Mouse (Mus musculus) heart, embryonic 11.5 days (tissue): ENCODE data around the gene Zmynd15. TPM values are rescaled to one million over a fixed set of nuclear protein-coding genes. Genes with fewer than 3 reads are reported as not detected.
"Not testable (repeated sequence)": the region's sequence is repeated elsewhere in the genome, so short reads cannot be mapped to it uniquely, and the experiment has no call there.

Source experiments
- ATAC-seq: fragments of 200-750 bp; cut with Nextera tagmentation; replicated peaks from 2 replicates; pipeline ENCODE4 v1.8.0; 2017; ENCODE audit warnings: moderate library complexity; ENCODE audit not compliant: insufficient number of reproducible peaks, low FRiP score, low TSS enrichment
- H3K27ac ChIP-seq: fragments of 300-500 bp; sonication (generic); 2 replicates; pipeline ENCODE4 v1.5.1; 2014; ENCODE audit warnings: mild to moderate bottlenecking, low read depth, low read length
- H3K27me3 ChIP-seq: fragments of 300-500 bp; sonication (generic); 2 replicates; pipeline ENCODE4 v1.6.1; 2014; ENCODE audit warnings: mild to moderate bottlenecking, low read length, mixed read lengths; ENCODE audit not compliant: control insufficient read depth, insufficient read depth
- H3K36me3 ChIP-seq: fragments of 300-500 bp; sonication (generic); 2 replicates; pipeline ENCODE4 v1.6.1; 2014; ENCODE audit warnings: mild to moderate bottlenecking, low read length, moderate library complexity, mixed read lengths; ENCODE audit not compliant: control insufficient read depth, insufficient read depth
- H3K4me1 ChIP-seq: fragments of 300-500 bp; sonication (generic); 2 replicates; pipeline ENCODE4 v1.6.1; 2014; ENCODE audit warnings: low read length; ENCODE audit not compliant: control insufficient read depth, insufficient read depth
- H3K4me2 ChIP-seq: fragments of 300-500 bp; sonication (generic); 2 replicates; pipeline ENCODE4 v1.6.1; 2014; ENCODE audit warnings: mild to moderate bottlenecking, moderate library complexity
- H3K4me3 ChIP-seq: fragments of 300-500 bp; sonication (generic); 2 replicates; pipeline ENCODE4 v1.5.1; 2014; ENCODE audit warnings: low read depth, low read length
- H3K9ac ChIP-seq: fragments of 300-500 bp; sonication (generic); 2 replicates; pipeline ENCODE4 v1.6.1; 2014; ENCODE audit warnings: mild to moderate bottlenecking, low read depth, low read length, moderate library complexity
- H3K9me3 ChIP-seq: fragments of 300-500 bp; sonication (generic); replicated peaks from 2 replicates; pipeline ENCODE4 v1.6.1; 2016; ENCODE audit warnings: low read length; ENCODE audit not compliant: control insufficient read depth
- WGBS: fragments of 180-500 bp; shearing (Covaris S2); extraction: QIAGEN DNeasy Blood & Tissue Kit; methylation state at CpG from one replicate; pipeline ENCODE4 v1.1.7; 2014; ENCODE audit not compliant: insufficient replicate concordance; 5-methylcytosine and 5-hydroxymethylcytosine counted together
- polyA plus RNA-seq: library from polyadenylated mRNA; unstranded; fragments of >200 nt; fragmentation: Nextera tagmentation; extraction: Ambion mirVana; gene quantifications from 2 replicates; pipeline ENCODE4 v1.2.1, GENCODE M21; 2014

Gene Zmynd15
- polyA plus RNA-seq, 1 experiment from 2014 or later = 1.1 TPM

- not testable (repeated sequence) for ATAC-seq, H3K27me3 ChIP-seq, H3K4me3 ChIP-seq, H3K36me3 ChIP-seq, H3K4me2 ChIP-seq, H3K9me3 ChIP-seq, H3K9ac ChIP-seq, H3K27ac ChIP-seq, H3K4me1 ChIP-seq
- WGBS = 83% methylated on average over 5 of the region's 5 CpGs
These were observed 14.1 kb downstream of the Zmynd15 start for GRCm38 (mm10) chr11:70473291-70473690.

- no peaks in the 10 kb centered on the region for H3K9me3 ChIP-seq
- no peak overlapping the region for H3K4me2 ChIP-seq
- no peak for ATAC-seq
- H3K36me3 ChIP-seq = no peaks in the 10 kb centered on the region
- H3K27me3 ChIP-seq = no peaks in the 10 kb centered on the region
- H3K4me3 ChIP-seq = no peak overlapping the region
- H3K27ac ChIP-seq = no peak overlapping the region
- H3K4me1 ChIP-seq = no peaks in the 10 kb centered on the region
- 64% methylated on average over 12 of the region's 12 CpGs for WGBS
- H3K9ac ChIP-seq = no peak overlapping the region
These were observed 15.8 kb downstream of the Zmynd15 start for GRCm38 (mm10) chr11:70474872-70475534.

- no peaks in the 10 kb centered on the region for H3K36me3 ChIP-seq
- no peak overlapping the region for H3K4me3 ChIP-seq
- H3K27me3 ChIP-seq = no peaks in the 10 kb centered on the region
- H3K9ac ChIP-seq = no peak overlapping the region
- ATAC-seq = no peak
- 52% methylated on average over 2 of the region's 2 CpGs for WGBS
- H3K9me3 ChIP-seq = no peaks in the 10 kb centered on the region
- no peak overlapping the region for H3K27ac ChIP-seq
- H3K4me1 ChIP-seq = no peaks in the 10 kb centered on the region
- H3K4me2 ChIP-seq = no peak overlapping the region
These were observed 26.3 kb downstream of the Zmynd15 start for GRCm38 (mm10) chr11:70485498-70485897.

GRCm38 (mm10) chr11:70487816-70488215, 28.6 kb downstream of the Zmynd15 start:
- H3K9me3 ChIP-seq = no peaks in the 10 kb centered on the region
- no peak overlapping the region for H3K27ac ChIP-seq
- WGBS = 26% methylated on average over 4 of the region's 4 CpGs

GRCm38 (mm10) chr11:70489138-70489537, 29.9 kb downstream of the Zmynd15 start:
- 78% methylated on average over 3 of the region's 3 CpGs for WGBS
- H3K4me3 ChIP-seq = no peak overlapping the region
- no peaks in the 10 kb centered on the region for H3K36me3 ChIP-seq
- H3K9me3 ChIP-seq = no peaks in the 10 kb centered on the region
- ATAC-seq = no peak
- H3K9ac ChIP-seq = no peak overlapping the region
- H3K4me1 ChIP-seq = no peaks in the 10 kb centered on the region
- H3K4me2 ChIP-seq = no peak overlapping the region
- no peaks in the 10 kb centered on the region for H3K27me3 ChIP-seq
- H3K27ac ChIP-seq = no peak overlapping the region

More at GRCm38 (mm10) chr11:70487816-70488215, 28.6 kb downstream of the Zmynd15 start:
- no peaks in the 10 kb centered on the region for H3K36me3 ChIP-seq
- no peak overlapping the region for H3K4me2 ChIP-seq
- no peak overlapping the region for H3K9ac ChIP-seq
- H3K4me3 ChIP-seq = no peak overlapping the region
- no peaks in the 10 kb centered on the region for H3K4me1 ChIP-seq
- no peaks in the 10 kb centered on the region for H3K27me3 ChIP-seq
- ATAC-seq = no peak

- 82% methylated on average over 6 of the region's 6 CpGs for WGBS
- no peak for ATAC-seq
- H3K36me3 ChIP-seq = no peaks in the 10 kb centered on the region
- no peak overlapping the region for H3K9ac ChIP-seq
- no peaks in the 10 kb centered on the region for H3K27me3 ChIP-seq
- H3K27ac ChIP-seq = no peak overlapping the region
- H3K4me2 ChIP-seq = no peak overlapping the region
- no peaks in the 10 kb centered on the region for H3K4me1 ChIP-seq
- H3K9me3 ChIP-seq = no peaks in the 10 kb centered on the region
- H3K4me3 ChIP-seq = no peak overlapping the region
These were observed 30.5 kb downstream of the Zmynd15 start for GRCm38 (mm10) chr11:70489684-70490083.

- H3K27me3 ChIP-seq = no peaks in the 10 kb centered on the region
- H3K9me3 ChIP-seq = no peaks in the 10 kb centered on the region
- H3K36me3 ChIP-seq = no peaks in the 10 kb centered on the region
- H3K4me2 ChIP-seq = no peak overlapping the region
- no peak overlapping the region for H3K27ac ChIP-seq
- no peak for ATAC-seq
- WGBS = 69% methylated on average over 14 of the region's 14 CpGs
- no peaks in the 10 kb centered on the region for H3K4me1 ChIP-seq
- H3K4me3 ChIP-seq = no peak overlapping the region
- no peak overlapping the region for H3K9ac ChIP-seq
These were observed 40.6 kb downstream of the Zmynd15 start for GRCm38 (mm10) chr11:70499566-70500475.

- Histone ChIP-seq H3K36me3 (no peaks in the 10 kb centered on the region), H3K4me3 (no peak overlapping the region), H3K27ac (no peak overlapping the region), H3K9me3 (no peaks in the 10 kb centered on the region), H3K9ac (no peak overlapping the region), H3K4me2 (no peak overlapping the region), H3K4me1 (no peaks in the 10 kb centered on the region), H3K27me3 (no peaks in the 10 kb centered on the region)
- no peak for ATAC-seq
- WGBS = 83% methylated on average over 1 of the region's 1 CpGs
These were observed 41.2 kb downstream of the Zmynd15 start for GRCm38 (mm10) chr11:70500476-70500812.
